Mouse (Mus musculus): ENCODE results near the gene Entpd7.

GRCm38 (mm10) chr19:43745740-43746139 is 56.3 kb downstream of the Entpd7 start:
- no peak for TF ChIP-seq POLR2A (IDR thresholded peaks at IDR 0.05; ENCODE audit: low read depth, low read length)
- no peak for TF ChIP-seq CTCF (IDR thresholded peaks at IDR 0.05; ENCODE audit: extremely low read depth, insufficient read length, insufficient replicate concordance, low read depth, low read length)

Measured in small intestine, adult 2 months (tissue).